Mouse (Mus musculus) embryo, embryonic 11 days (tissue): ENCODE results near the gene Aars.
"Not testable (repeated sequence)": the region's sequence is repeated elsewhere in the genome, so short reads cannot be mapped to it uniquely, and the experiment has no call there.

Experiments used
- DNase-seq: peaks from one replicate; pipeline ENCODE4 v3.0.0-alpha.2; 2015

The Aars gene

DNA sequence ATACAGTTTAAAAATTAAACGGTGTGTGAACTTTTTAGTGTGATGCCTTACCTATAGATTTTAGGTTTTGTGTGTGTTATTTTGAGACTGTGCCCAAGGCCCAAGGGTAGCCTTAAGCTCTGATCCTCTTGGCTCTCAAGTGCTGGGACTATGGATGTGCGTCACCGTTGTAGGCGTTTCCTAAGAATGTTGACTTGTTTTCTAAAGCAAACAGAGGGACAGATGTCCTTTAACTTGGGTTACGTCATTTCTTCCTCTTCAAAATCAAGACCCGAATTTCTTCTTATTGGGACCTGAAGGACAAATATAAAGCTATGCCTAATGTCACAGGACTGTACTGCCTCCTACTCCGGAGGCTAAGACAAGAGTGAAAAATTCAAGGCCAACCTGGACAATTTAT lies at the start of gene Aars:
Aars (plus strand) TSS at position 229 of the 400 bp plus-strand sequence.
- no peak for DNase-seq

- no peak for DNase-seq
Measured at GRCm38 (mm10) chr8:110987805-110988744, 44.9 kb upstream of the Aars start.

DNA sequence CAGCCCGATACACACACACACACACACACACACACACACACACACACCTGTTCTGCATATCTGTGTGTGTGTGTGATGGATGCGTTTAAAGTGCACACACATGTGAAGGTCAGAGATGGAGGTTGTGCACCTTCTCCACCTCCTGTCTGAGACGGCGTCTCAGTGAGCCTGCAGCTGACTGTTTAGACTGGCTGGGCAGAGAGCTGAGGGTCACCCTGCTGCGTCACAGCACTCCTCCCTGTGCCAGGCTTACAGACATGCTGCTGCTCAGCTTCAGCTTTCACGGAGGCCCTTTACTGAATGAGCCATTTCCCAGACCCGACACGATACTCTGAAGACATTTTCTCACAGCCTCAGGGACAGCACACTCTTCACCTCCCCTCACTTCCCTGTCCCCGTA lies 42.9 kb upstream of the Aars start:
- DNase-seq, result no peak

GRCm38 (mm10) chr8:110996641-110997430 lies 36.1 kb upstream of the Aars start:
- DNase-seq, result peak; percentile 4

GRCm38 (mm10) chr8:110997547-110998531 lies 35.1 kb upstream of the Aars start, which contains the start of gene Ddx19a:
Gene Ddx19a, minus strand, starts transcription at chr8:110997800.
- DNase-seq, result peak; percentile 95

- DNase-seq, result not testable (repeated sequence)
Measured at GRCm38 (mm10) chr8:111010230-111010991, 22.5 kb upstream of the Aars start.

GRCm38 (mm10) chr8:111026609-111027008 lies 6.3 kb upstream of the Aars start:
- not testable (repeated sequence) for DNase-seq

GRCm38 (mm10) chr8:111027391-111027937 lies 5.5 kb upstream of the Aars start:
- peak; percentile 93 for DNase-seq

- DNase-seq, result no peak
Measured at GRCm38 (mm10) chr8:111029589-111029988, 3.4 kb upstream of the Aars start.

DNA sequence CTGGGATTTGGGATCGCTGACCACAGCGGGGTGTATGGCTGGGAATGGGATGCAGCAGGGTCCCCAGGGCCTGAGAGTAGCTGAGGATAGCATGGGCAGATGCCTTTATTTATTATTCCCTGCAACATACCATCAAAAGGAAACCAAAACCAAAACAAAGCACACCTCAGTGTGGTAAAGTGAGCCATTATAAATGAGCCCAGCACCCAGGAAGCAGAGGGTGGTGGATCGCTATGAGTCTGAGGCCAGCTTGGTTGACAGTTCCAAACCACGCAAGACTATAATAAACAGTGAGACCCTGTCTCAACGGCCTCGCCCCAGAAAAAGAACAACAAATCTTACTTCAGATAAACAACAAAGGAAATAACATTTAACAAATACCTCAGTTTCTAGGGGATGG lies 2.9 kb upstream of the Aars start:
- DNase-seq, result no peak

DNA sequence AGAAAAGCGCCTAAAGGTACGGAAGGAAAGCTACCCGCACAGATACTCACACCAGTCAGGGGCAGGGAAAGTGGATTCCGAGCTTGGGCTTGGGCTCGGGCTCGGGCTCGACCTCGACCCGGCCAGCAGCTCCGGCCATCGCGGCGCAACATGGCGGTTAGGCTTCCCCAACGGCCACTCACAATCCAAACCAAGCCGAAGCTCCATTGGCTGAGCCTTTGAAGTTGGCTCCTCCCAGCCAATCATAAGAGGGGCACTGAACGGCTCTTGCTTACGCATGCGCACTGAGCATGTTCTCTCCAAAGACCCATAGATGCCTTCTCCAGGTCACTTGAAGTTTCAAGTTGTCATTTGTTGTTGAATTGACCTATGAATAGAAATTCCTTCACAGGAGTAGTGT lies 1.4 kb upstream of the Aars start, which contains the start of gene Ddx19b:
Ddx19b (minus strand) TSS at position 180 of the 400 bp plus-strand sequence.
- no peak for DNase-seq

DNA sequence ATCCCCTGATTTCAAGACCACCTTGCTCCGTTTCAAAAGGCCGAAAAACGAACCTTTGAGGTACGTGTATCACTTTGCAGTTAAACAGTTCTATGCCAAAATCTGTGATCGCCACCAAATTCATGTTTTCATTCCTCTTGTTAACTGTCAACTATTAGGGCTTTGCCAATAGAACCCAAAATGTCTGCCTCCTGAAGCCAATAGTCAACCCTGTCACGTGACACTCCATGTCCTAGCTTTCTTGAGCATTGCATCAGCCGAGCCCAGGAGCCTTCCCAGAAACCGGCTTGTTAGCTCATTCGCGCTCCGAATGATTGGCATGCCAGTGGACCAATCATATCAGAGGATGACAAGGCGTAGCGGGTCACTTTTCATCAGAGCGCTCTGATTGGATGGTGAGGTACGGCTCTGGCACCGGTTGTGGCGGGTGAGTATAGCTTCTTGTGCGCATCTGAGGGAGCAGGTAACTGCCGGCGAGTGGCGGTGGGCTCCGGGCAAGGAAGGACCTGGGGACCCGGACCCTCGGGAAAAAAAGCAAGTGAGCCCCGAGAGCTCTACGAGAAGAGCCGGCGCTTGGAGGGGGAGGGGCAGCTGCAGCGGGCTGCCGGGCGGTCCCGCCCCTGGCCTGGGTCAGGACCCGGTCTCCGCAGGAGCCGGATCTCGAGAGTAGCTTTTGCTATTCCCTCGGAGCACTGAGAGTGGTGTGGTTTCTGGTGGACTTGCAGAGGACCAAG lies 705 bp downstream of the Aars start:
- peak; percentile 99 for DNase-seq

DNA sequence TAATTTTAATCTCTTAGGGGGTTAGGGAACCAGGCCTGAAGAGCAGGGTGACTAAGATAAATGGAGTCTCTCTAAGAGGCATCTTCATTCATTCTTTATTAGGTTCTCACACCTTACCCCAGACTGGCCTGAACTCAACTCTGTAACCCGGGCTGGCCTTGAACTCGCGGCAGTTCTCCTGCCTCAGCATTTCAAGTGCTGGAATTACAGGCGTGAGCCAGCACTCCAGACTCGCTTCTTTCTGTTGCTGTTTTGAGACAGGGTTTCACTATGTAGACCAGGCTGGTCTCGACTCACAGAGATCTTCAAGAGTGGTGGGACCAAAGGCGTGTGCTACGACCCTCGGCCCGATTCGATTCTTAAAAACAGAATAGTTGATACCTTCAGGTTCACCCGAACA lies 1.3 kb downstream of the Aars start:
- peak; percentile 52 for DNase-seq

DNA sequence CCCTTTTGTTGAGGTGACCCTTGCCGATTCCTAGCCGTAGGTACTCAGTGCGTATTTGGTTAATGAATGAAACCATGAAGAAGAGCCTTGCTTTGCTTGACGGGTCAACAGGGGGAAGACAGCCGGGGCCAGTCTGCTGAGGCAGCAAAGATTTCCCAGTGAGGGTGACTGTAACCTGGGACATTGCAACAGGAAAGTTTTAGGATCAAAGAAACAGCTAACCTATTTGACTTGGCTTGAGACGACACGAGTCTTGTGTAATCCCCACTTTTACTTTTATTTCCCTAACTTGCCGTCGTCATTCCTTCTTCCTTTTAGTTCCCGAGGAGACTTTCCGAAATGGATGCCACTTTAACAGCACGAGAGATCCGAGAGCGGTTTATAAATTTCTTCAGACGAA lies 3.6 kb downstream of the Aars start:
- no peak for DNase-seq

GRCm38 (mm10) chr8:111042546-111042945 lies 9.6 kb downstream of the Aars start:
- no peak for DNase-seq

DNA sequence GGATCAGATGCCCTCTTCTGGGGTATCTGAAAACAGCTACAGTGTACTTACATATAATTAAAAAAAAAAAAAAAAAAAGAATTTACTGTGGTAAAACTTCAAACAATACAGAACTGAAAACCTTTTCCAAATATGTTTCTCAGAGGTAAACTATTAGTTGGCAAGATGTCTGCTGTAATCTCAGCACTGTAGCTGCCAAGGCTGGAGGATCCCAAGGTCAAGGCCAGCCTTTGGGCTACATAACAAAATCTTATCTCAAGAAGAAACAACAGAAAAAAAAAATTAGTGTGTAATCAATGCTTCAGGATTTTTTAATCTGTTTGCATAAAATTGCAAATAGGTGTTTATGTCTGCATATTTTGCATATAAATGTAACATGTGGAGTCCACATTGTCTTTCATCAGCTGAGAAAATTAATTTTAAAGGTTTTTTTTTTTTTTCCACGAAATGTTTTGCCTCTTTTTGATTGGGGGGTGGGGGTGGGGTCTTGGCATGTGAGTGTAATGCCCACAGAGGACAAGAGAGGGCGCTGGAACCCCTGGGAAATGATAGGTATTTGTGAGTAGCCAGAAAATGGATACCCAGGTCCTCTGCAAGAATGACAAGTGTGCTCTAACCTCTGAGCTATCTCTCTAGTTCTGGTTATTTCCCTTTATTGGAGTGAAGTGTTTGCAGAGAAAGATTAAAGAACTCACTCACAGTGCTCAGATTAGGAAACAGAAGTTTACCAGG lies 11.2 kb downstream of the Aars start:
- no peak for DNase-seq

DNA sequence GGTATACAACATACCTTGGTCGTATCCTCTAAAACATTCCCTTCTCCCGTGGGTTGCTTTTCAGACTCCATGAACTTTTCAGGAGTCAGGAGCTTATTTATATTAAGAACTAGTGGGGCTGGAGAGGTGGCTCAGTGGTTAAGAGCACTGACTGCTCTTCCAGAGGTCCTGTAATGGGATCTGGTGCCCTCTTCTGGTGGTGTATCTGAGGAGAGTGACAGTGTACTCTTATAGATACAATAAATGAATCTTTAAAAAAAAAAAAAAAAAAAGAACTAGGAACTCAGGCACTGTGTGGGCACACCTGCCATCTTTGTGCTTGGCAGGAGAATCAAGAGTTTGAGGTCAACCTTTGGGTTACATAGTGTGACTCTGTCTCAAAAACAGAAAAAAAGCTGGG lies 15.8 kb downstream of the Aars start:
- no peak for DNase-seq

DNA sequence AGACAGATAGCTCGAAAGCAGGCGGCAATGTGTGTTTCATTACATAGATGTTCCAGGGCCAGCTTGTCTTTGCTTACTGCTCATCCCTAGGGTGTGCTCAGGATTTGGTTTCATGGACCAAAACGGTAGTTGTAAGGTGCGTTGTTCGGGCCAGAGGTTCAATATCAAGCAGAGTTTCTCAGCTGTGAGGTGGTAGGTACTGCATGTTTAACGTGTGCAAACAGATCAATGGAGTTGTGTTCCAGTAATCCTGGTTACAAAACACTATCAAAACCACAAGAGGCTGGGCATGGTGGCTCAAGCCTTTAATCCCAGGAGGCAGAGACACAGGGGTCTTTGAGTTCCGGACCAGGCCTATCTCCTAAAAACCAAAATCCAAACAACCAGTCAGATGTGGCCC lies 16.2 kb downstream of the Aars start:
- no peak for DNase-seq

- DNase-seq, result no peak
Measured at GRCm38 (mm10) chr8:111053827-111054518, 21.0 kb downstream of the Aars start.
